Mouse (Mus musculus) gastrocnemius, postnatal 14 days (tissue): ENCODE measurements around the gene L2hgdh. TPM values are rescaled to one million over a fixed set of nuclear protein-coding genes. Genes with fewer than 3 reads are reported as not detected.
"Not testable (repeated sequence)": the region's sequence is repeated elsewhere in the genome, so short reads cannot be mapped to it uniquely, and the experiment has no call there.

ENCODE experiments used
- DNase-seq: peaks from one replicate; pipeline ENCODE4 v3.0.0; 2021; ENCODE audit warnings: mixed read lengths
- intact Hi-C: fragments of 180-260 bp; cut with DNase I; formaldehyde crosslinking; loops from one replicate; pipeline ENCODE4 v1.15.1; 2025; ENCODE audit warnings: low total_unique reads
- microRNA-seq, 2 experiments: library from miRNA; unstranded; fragments of <30 nt; microRNA quantifications; one replicate each; pipeline ENCODE4 v1.2.0; 2021
- total RNA-seq, 2 experiments: library from RNA; stranded (reverse); gene quantifications; 2 replicates each; pipeline ENCODE4 v1.2.3; 2021

The L2hgdh gene
- total RNA-seq, 2 experiments from 2014 or later: 24.6 to 28.1 TPM

- intact Hi-C loops: no loop called here
- DNase-seq: peak; percentile 42
Observed at GRCm38 (mm10) chr12:69680635-69681565, 43.8 kb downstream of the L2hgdh start.

DNA sequence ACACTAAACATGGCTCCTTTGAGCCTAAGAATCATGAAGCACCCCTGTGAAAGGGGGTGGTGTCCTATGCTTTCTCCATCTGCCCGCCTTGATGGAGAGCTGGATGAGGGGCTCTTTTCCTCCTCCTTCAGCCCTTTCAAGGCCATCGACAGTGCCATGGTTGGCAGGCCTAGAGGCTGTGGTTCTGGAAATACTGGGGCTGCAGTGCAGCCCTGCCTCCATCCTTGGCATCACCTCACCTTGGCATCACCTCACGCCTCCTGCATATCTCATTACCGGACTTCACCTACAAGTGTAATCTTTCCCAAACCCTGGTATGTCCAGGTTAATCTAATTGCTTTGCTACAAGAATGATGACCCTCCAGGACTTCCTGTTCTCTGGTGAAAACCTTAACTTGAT is 48.5 kb downstream of the L2hgdh start:
- no peak for DNase-seq
- intact Hi-C loops: loop anchor here (2.0 kb wide), 1 partner anchor 27 kb away; no protein-coding TSS in a partner anchor

DNA sequence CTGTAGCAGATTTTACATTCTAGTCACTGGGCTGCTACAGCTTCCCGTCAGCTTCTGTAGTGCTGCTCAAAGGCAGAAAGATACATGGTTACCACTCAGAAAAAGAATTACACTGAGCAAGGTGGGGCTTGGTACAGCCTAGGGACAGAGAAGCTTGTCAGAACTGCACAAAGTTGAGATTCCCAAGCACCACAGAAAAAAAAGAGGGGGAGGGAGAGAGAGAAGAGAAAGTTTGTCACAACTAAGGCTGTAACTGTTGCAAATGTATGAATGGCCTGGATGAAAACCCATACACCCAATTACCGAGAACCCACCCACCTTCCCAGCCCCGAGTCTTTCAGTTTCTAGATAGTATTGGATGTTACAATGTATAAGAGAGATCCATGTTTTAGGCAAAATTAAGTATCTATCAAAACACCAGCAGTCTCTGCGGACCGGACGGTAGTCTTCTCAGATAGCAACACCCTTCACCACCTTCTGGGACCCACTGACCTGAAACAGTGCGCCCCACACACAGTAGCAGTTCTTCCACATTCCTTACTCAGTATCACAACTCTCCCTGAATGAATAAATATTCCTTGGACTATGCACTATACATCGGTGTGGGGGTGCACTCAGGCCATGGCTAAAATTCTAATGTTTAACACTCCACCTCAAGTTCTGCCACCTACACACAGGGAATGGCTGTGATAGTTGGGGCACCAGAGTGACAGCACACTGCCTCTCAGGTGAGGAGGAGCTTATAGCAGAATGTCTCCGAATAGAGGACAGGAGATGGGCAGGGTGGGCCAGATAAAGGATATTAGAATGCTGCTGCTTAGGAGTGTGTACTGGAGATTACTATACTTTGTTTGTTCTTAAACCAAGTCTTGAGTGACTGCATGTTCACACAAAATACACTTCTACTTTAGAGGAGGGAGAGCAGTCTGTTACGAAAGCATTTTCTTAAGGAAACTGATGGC is 49.8 kb downstream of the L2hgdh start:
- intact Hi-C loops: no loop called here
- DNase-seq: no peak

DNA sequence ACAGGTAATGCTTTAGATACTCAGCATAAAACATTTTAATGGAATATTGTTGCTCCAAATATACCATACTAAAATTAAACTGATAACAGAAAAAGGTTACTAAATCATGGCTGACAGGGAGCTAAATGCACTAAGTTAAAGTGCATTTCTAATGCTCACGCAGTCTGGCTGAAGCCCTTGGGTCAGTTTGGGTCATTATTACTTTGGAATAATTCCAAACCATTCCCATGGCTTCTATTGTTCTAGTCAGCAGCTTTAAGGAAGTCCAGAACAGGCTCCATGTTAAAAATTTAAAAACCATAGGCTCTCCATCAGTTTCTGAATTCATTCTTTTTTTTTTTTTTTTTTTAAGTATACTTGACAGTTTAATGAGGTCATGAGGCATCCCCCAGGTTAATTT is 50.5 kb downstream of the L2hgdh start:
- no peak for DNase-seq
- intact Hi-C loops: no loop called here

DNA sequence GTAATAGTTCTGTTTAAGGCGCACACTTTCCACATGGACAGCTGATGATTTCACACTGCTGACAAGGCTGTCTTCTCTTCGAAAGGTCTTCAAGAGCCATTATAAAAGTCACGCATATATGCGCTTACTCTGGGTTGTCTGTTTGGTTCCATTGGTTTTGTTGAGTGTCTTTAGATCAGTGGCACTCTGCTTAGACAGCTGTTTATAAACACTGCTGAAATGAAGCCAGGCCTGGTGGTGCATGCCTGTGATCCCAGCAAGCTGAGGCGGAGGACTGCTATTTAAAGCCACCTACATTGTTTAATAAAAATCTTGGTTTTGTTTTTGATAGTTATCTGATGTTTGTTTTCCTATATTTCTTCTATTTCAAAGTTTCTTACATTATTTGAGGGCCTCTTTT is 58.0 kb downstream of the L2hgdh start:
- intact Hi-C loops: no loop called here
- no peak for DNase-seq

- intact Hi-C loops: no loop called here
Observed at GRCm38 (mm10) chr12:69661658-69662057, 63.0 kb downstream of the L2hgdh start.

GRCm38 (mm10) chr12:69653973-69654372 is 70.7 kb downstream of the L2hgdh start:
- DNase-seq, intact Hi-C loops: not testable (repeated sequence)

More at GRCm38 (mm10) chr12:69661658-69662057, 63.0 kb downstream of the L2hgdh start:
- DNase-seq: no peak

DNA sequence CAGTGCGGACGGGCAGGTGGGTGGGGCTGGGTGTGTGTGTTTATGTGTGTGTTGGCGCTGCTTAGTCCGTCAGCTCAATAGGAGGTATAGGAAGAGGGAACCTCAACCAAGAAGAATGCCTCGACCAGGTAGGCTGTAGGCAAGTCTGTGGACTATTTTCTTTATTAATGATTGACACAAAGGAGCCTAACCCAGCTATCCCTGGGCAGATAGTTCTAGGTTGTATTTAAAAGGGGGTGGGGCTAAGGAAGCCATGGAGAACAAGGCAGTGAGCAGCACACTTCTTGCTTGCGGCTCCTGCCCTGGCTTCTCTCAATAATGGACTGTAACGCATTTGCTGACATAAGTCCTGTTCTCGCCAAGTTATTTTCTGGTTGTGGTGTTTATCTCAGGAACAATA is 75.2 kb downstream of the L2hgdh start:
- intact Hi-C loops: loop anchor here (2.0 kb wide), 1 partner anchor 27 kb away; no protein-coding TSS in a partner anchor
- no peak for DNase-seq

- no peak for DNase-seq
- intact Hi-C loops: no loop called here
Observed at GRCm38 (mm10) chr12:69645821-69646616, 78.7 kb downstream of the L2hgdh start.

- intact Hi-C loops: no loop called here
- no peak for DNase-seq
Observed at GRCm38 (mm10) chr12:69644877-69645276, 79.8 kb downstream of the L2hgdh start.

DNA sequence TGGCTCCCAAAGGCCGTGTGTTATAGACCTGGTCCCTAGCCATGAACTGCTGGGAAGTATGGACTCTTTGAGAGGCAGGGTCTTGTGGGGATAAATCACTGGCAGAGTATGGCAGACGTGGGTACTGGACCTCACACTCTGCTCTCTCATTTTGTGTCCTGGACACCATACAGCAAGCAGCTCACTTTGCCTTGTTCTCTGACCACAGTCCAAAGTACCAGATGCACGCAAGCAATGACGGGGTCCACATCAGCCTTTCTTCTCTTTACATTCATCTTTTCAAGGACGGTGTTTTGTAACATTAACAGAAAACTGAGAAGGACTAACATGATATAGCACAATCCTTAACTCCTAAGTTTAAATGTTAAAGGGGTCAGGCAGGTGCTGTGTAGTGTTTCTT is 81.8 kb downstream of the L2hgdh start:
- DNase-seq: no peak
- intact Hi-C loops: no loop called here

Small RNA genes within 50 kb of the gene (microRNA-seq; reads per million reads assigned to microRNA genes)
- 0 reads per million in 2 experiments for gene Mir681

Other genes with a start within 250 kb of the L2hgdh start
- 1 to 10 TPM; 3.7 to 4.1 TPM for gene Vcpkmt, start 141.8 kb downstream of the L2hgdh start, total RNA-seq
- 10 to 100 TPM; 27.2 to 29.2 TPM for gene Sos2, start 43.0 kb downstream of the L2hgdh start, total RNA-seq
- 10 to 100 TPM in 1 of 2 experiments, 1 to 10 TPM in 1; 7.3 to 10.5 TPM for gene Atp5s, start 77 bp upstream of the L2hgdh start, total RNA-seq
- under 1 TPM; 0.72 to 0.84 TPM for gene Cdkl1, start 66.4 kb upstream of the L2hgdh start, total RNA-seq
- 1 to 10 TPM; 1.3 to 2.7 TPM for gene Atl1, start 167.7 kb upstream of the L2hgdh start, total RNA-seq
- 10 to 100 TPM; 20.3 to 21.3 TPM for gene Map4k5, start 168.3 kb upstream of the L2hgdh start, total RNA-seq